ENCODE assay signal across 9 mouse cellular contexts in genomic region chr16:17812120-17812519, GRCm38 (mm10). TPM values are rescaled to one million over a fixed set of nuclear protein-coding genes. Genes with fewer than 3 reads are reported as not detected.
A peak's percentile ranks its signal among the peaks of the same experiment; 100 is the strongest.
DNase-seq lines count a peak whose midpoint lies in the region; ATAC-seq and TF ChIP-seq lines count a peak whose summit lies in the region.
"Had no signal": no experiment of that assay in that cellular context is flagged by ENCODE, and none has a peak within 500 bp of the region (broad histone marks: within the 10 kb centered on the region; RNA-seq: fewer than 3 reads in every experiment).

No protein-coding gene starts in this region.

- no peaks in the 10 kb centered on the region for H3K9me3 ChIP-seq in limb, embryonic 10.5 days (replicated peaks)

- DNase-seq in cerebellum, adult 2 months, result peak in 1 of 2 experiments; percentile 43
- DNase-seq in cerebellum, postnatal 4 days (ENCODE audit: low spot score in 2 of 2), result no peak
- DNase-seq in left cerebral cortex, adult 2 months (ENCODE audit: extremely low spot score in 1 of 2, low spot score in 2 of 2), result no peak
- no peak for DNase-seq in left cerebral cortex, adult 8-10 months (ENCODE audit: low spot score in 2 of 2)
- peak; percentile 55 for DNase-seq in Muller cell, postnatal 12 days (ENCODE audit: inconsistent ontology term)
- peak; percentile 42 for DNase-seq in limb, embryonic 10.5 days (ENCODE audit: low spot score)
- DNase-seq in right cerebral cortex, postnatal 25 days, result no peak

- H3K27me3 ChIP-seq in cerebellum, adult 2 months (ENCODE audit: control insufficient read depth, insufficient read depth, low read length), result no peaks in the 10 kb centered on the region
- H3K27me3 ChIP-seq in limb, embryonic 10.5 days (ENCODE audit: low read depth, poor library complexity, severe bottlenecking), result peaks cover 40% of the 10 kb centered on the region

- peaks cover 6% of the 10 kb centered on the region; the same call in 1 of the 2 replicates for H3K4me1 ChIP-seq in cerebellum, adult 2 months (ENCODE audit: control insufficient read depth, insufficient read depth, low read length)
- H3K4me1 ChIP-seq in limb, embryonic 10.5 days, result peaks cover 53% of the 10 kb centered on the region

- TF ChIP-seq POLR2A in cerebellum, adult 2 months (IDR thresholded peaks at IDR 0.05; ENCODE audit: borderline replicate concordance, insufficient read depth, low read length), result no peak

- H3K4me3 ChIP-seq in cerebellum, adult 2 months (replicated peaks; ENCODE audit: insufficient read depth, low read depth, low read length), result no peak overlapping the region
- H3K4me3 ChIP-seq in left cerebral cortex, adult 2 months, result no peak overlapping the region
- H3K4me3 ChIP-seq in limb, embryonic 10.5 days, result no peak overlapping the region

- ATAC-seq in megakaryocyte, adult 5-6 weeks (ENCODE audit: poor library complexity, severe bottlenecking), result no peak

- no peak overlapping the region for H3K27ac ChIP-seq in cerebellum, adult 2 months (ENCODE audit: insufficient read depth, low read length)
- no peak overlapping the region for H3K27ac ChIP-seq in left cerebral cortex, adult 2 months
- H3K27ac ChIP-seq in limb, embryonic 10.5 days, result peak overlapping the region; percentile 38; the same call in 1 of the 2 replicates
- H3K27ac ChIP-seq: macrophage had no signal

- TF ChIP-seq CTCF in cerebellum, adult 2 months (IDR thresholded peaks at IDR 0.05; ENCODE audit: borderline replicate concordance, insufficient read depth, low read depth, low read length), result peak; percentile 26; the same call in 1 of the 2 replicates
- TF ChIP-seq CTCF in left cerebral cortex, adult 2 months (IDR thresholded peaks at IDR 0.05), result peak; percentile 90

- intact Hi-C loops in left cerebral cortex, adult 2 months (cut with DNase I), result loop anchor here (2.0 to 10.0 kb wide), 2 partner anchors 67 to 257 kb away; no protein-coding TSS in a partner anchor

- 8% methylated on average over 5 of the region's 5 CpGs for WGBS in cerebellum, adult 2 months
- WGBS in limb, embryonic 10.5 days, result 9% methylated on average over 5 of the region's 5 CpGs

- peaks cover 16% of the 10 kb centered on the region for H3K36me3 ChIP-seq in limb, embryonic 10.5 days

RNA-seq across cellular contexts. Expression of gene Scarf2, which starts 15.0 kb away (rescaled TPM):
- 2.1 and 2.5 TPM in 2 replicates for polyA plus RNA-seq in cerebellum, adult 2 months (2012; rRNA removed)
- 1 to 10 TPM; 2.8 to 5.9 TPM for total RNA-seq in left cerebral cortex, adult 2 months (2021)
- total RNA-seq in left cerebral cortex, adult 8-10 months (2022), result 1 to 10 TPM; 4.1 to 4.3 (median 4.1) TPM
- 16.8 and 24.5 TPM in 2 replicates for polyA plus RNA-seq in limb, embryonic 10.5 days (2016; fragmentation: Nextera tagmentation; extraction: Ambion mirVana)
- 0.07 TPM in 1 of 2 replicates, not detected in the other for total RNA-seq in megakaryocyte, adult 5-6 weeks (2015)
- not detected in 2 replicates for total RNA-seq in megakaryocyte, adult 5-6 weeks (2017)

RNA-seq across cellular contexts. Expression of gene B830017H08Rik, which starts 20.8 kb away (rescaled TPM):
- polyA plus RNA-seq in cerebellum, adult 2 months (2012; rRNA removed), result 4.3 and 4.7 TPM in 2 replicates
- total RNA-seq in left cerebral cortex, adult 2 months (2021), result 1 to 10 TPM; 3.4 to 4.1 TPM
- 1 to 10 TPM; 2.7 to 5.1 (median 3.8) TPM for total RNA-seq in left cerebral cortex, adult 8-10 months (2022)
- 0.55 and 0.61 TPM in 2 replicates for polyA plus RNA-seq in limb, embryonic 10.5 days (2016; fragmentation: Nextera tagmentation; extraction: Ambion mirVana)
- total RNA-seq in megakaryocyte, adult 5-6 weeks (2015), result not detected in 2 replicates
- not detected in 2 replicates for total RNA-seq in megakaryocyte, adult 5-6 weeks (2017)
- polyA plus RNA-seq: macrophage had no signal

RNA-seq across cellular contexts. Expression of gene Car15, which starts 26.0 kb away (rescaled TPM):
- 48.4 and 58.9 TPM in 2 replicates for polyA plus RNA-seq in cerebellum, adult 2 months (2012; rRNA removed)
- total RNA-seq in left cerebral cortex, adult 2 months (2021), result 10 to 100 TPM; 12.2 to 16.4 TPM
- total RNA-seq in left cerebral cortex, adult 8-10 months (2022), result 10 to 100 TPM in 1 of 4 experiments, 1 to 10 TPM in 3; 6.5 to 13.3 (median 7.8) TPM
- 2.5 and 3.4 TPM in 2 replicates for polyA plus RNA-seq in limb, embryonic 10.5 days (2016; fragmentation: Nextera tagmentation; extraction: Ambion mirVana)
- total RNA-seq in megakaryocyte, adult 5-6 weeks (2015), result 4.1 and 6.1 TPM in 2 replicates
- total RNA-seq in megakaryocyte, adult 5-6 weeks (2017), result 1.7 and 2.3 TPM in 2 replicates

RNA-seq across cellular contexts. Expression of gene Klhl22, which starts 52.7 kb away (rescaled TPM):
- polyA plus RNA-seq in cerebellum, adult 2 months (2012; rRNA removed), result 101 and 106 TPM in 2 replicates
- 10 to 100 TPM; 84.9 to 86.0 TPM for total RNA-seq in left cerebral cortex, adult 2 months (2021)
- 100 to 1,000 TPM in 1 of 4 experiments, 10 to 100 TPM in 3; 82.2 to 105 (median 95.4) TPM for total RNA-seq in left cerebral cortex, adult 8-10 months (2022)
- polyA plus RNA-seq in limb, embryonic 10.5 days (2016; fragmentation: Nextera tagmentation; extraction: Ambion mirVana), result 70.4 and 81.3 TPM in 2 replicates
- 5.0 and 6.9 TPM in 2 replicates for total RNA-seq in megakaryocyte, adult 5-6 weeks (2015)
- total RNA-seq in megakaryocyte, adult 5-6 weeks (2017), result 7.0 and 8.3 TPM in 2 replicates

Comparison
In these comparisons a context has a peak if more than half of its experiments do, and no peak if none do; other contexts are left out.
1. DNase-seq: peak in Muller cell, postnatal 12 days (single experiment) and limb, embryonic 10.5 days (single experiment); none in cerebellum, postnatal 4 days (0 of 2), left cerebral cortex, adult 2 months (0 of 2), left cerebral cortex, adult 8-10 months (0 of 2) and right cerebral cortex, postnatal 25 days (single experiment).